Mouse (Mus musculus): ENCODE data around the gene Klk5.

Gene Klk5
- long read RNA-seq, experiment 1: 0 reads
- long read RNA-seq, experiment 2: 0 reads

DNA sequence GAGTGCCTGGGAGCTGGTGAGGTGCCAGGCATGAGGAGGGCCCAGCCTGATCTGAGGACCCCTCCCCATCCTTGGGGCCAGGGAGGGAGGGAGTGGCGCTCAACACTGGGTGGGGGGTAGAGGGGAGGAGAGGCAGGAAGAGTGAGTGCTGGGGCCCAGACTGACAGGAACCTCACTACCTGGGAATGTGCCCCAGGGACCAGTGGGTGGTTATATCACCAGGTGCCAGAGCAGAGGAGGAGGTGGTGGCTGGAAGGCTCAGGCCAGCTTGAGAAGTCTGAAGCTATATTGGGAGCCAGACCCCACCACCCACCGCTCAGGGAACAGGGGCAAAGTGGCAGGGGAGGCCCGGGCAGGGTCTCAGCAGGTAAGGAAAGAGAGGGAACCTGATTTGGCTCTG, at the start of gene Klk5:
Klk5 (plus strand) TSS at position 271 of the 400 bp plus-strand sequence.
- intact Hi-C loops (cut with DNase I): no loop called here

DNA sequence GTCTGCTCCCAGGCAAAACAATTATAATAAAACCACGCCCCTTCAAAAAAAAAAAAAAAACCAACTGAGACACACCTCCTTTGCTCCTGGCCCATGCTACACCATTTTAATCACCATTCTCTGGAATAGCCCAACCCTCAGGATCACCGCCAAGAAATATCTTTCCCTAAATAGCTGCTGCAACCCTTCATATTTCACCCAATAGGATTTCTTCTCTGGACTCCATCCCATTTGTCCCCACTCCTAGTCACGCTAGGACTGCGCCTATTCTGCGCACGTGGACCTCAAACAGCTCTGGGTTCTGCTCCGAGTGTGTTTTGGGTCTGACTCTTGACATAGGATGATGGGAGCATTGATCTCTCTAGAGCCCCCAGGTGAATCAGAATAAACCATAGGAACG, 45.4 kb upstream of the Klk5 start:
- intact Hi-C loops (cut with DNase I): no loop called here

DNA sequence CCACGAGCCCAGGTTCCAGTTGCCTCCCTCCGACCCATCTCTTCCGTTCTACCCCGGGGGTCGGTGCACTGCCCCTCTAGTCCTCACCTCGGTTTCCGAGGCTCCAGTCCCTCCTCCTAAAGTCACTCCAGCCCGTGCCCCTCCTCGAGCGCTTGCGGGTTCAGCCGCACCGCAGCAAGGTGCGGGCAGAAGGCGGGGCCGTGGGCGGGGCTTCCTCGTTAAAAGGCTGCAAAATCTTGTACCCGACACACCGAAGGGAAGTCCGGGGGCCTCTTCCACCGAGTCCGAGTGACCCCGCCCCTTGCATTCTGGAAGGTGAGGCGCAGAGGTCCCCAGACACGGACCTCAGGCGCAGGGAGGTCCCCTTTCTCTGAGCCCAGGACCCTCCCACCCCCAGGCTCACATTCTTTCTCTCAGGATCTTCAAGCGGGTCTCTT, 44.4 kb upstream of the Klk5 start, which contains the start of gene Klk8:
Klk8 (plus strand) TSS at position 245 of the 437 bp plus-strand sequence.
- intact Hi-C loops (cut with DNase I): no loop called here

DNA sequence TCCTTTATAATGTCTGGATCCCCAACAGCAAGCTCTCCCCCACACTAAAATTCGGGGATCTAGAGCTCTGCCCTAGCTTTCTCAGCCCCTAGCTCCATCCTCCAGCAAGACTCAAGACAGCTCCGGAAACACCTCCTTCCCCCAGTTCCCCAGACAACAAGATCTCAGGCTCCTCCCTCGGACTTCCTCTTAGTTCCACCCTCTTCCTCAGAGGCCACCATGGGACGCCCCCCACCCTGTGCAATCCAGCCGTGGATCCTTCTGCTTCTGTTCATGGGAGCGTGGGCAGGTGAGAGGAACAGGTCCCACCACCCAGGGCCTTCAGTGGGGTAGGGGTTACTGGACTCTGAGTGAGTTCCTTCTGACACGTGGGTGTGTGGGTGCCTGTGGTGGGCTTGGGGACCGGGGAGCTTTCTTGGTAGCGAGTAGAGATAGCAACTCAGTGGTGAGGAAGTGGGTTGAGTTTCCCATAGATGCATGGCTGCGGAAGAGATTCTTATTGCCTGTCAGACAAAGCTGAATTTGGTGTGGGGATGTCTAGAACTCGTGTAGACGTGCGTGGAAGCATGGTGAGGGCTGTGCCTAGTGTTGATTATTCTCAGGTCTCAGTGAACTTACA, 43.8 kb upstream of the Klk5 start:
- intact Hi-C loops (cut with DNase I): no loop called here

DNA sequence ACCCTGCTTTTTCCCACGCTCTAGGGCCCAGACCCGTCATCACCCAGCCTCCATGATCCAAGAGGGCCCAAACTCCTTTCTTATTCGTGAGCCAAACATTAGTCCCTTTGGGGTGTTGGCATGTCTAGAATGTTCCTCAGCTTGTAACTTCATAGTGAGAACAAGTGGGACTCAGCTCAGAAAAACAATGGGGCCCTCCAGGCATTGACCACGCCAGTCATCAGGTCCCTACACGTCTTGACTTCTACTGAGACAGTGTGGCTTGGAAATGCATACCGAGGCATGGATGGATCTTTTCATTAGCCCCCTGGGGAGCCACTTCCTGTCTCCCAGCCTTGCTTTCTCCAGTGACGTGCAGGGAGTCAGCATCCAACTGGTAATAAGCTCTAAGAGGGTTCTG, 41.9 kb upstream of the Klk5 start:
- intact Hi-C loops (cut with DNase I): no loop called here

DNA sequence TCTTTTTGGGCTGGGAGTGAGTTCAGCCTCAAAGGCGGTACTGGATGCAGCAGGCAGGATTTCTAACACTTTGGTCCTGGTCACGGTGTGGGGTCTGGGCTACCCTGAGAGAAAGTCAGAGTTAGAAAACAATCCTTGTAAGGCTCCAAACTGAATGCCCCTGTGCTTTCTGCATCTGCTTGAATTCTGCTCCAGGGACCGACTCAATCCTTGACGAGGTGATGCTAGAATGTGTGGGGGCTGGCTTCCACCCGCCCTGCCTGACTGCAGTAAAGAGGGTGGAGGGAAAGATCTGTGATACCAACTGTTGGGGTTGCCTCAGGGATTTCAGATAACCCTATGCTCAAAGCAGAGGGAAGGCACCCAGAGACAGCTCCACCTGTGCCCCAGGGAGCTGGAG, 30.8 kb upstream of the Klk5 start, which contains the start of gene Klk7:
Klk7 (plus strand) TSS at position 301 of the 400 bp plus-strand sequence.
- intact Hi-C loops (cut with DNase I): no loop called here

DNA sequence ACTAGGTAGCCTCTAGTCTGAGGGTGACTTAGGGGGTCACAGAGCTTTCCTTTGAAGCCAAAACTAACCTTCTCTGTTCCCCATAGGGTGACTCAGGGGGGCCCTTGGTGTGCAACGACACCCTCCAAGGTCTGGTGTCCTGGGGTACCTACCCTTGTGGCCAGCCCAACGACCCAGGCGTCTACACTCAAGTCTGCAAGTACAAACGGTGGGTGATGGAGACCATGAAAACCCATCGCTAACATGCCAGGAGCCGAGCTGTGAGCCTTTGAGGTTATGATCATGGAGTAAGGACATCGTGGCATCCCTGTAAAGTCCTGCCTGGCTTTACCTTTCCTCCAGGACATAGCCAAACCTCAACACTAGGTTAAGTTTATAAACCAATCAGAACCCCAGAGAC, 26.6 kb upstream of the Klk5 start:
- intact Hi-C loops (cut with DNase I): no loop called here

DNA sequence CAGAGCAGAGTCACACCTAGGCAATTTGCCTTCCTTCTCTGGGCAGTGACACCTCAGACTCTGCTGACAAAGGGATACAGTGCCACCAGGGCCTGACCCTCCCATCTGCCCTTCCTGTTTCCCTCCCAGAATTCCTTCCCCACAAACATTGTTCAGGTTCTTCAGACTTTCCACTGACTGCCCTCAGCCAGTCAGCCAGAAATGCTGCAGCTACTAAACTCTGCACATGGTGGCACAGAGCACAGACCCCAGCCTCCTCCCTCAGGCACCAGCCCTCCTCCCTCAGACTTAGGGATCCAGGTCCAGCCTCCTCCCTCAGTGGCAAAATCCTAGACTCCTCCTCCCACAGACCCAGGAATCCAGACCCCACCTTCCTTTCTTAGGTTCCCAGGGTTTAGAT, 25.0 kb upstream of the Klk5 start:
- intact Hi-C loops (cut with DNase I): no loop called here

DNA sequence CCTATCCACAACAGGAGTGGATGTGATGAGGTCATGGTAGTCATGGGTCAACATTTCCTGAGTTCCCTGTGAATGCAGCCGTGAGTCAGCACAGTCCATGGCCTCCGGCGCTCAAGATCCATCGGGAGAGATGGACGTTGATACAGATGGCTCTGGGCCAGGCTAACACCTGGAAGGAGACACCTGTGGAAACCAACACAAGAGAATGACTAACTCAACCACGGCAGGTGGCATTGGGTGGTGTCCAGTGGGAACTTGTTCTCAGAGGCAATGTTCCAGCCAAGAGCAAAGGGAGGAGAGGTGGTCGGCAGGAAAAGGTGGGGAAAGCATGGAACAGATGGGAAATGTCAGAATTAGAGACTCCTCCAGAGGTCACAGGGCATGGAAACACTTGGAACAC, 20.2 kb upstream of the Klk5 start:
- intact Hi-C loops (cut with DNase I): no loop called here

DNA sequence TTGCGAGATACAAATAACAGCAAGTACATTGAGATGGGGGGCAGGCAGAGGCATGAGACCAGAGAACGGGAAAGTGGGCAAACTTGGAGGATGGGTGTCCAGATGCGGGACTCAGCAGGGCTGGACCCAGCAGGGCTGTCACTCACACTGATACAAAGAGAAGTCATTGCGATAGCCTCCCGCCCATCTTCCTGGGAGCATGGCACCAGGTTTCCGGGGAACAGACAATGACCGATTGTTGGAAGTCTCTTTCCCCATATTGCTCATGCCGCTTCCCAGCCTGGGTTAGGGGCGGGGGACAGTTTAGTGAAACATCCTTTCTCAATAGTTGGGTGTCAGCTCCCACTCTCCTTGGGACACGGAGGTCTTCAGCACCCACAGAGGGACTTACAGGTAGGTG, 17.6 kb upstream of the Klk5 start, which contains the start of gene Klk6:
Klk6 (plus strand) TSS at position 301 of the 400 bp plus-strand sequence.
- intact Hi-C loops (cut with DNase I): no loop called here

DNA sequence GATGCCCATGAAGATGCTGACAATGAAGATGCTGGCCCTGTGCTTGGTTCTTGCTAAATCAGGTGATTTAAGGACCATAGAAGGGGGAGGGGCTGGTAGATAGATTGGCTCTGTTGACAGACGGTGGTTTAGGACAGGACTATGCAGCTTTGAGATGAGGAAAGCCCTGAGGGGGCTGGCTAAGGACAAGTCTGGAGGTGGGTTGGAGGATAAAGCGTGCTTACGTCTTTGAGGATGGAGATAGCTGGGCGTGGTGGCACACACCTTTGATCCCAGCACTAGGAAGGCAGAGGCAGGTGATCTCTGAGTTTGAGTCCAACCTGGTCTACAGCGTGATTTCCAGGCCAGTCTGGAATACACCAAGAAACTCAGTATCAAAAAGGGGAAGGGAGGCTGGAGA, 15.7 kb upstream of the Klk5 start:
- intact Hi-C loops (cut with DNase I): no loop called here

DNA sequence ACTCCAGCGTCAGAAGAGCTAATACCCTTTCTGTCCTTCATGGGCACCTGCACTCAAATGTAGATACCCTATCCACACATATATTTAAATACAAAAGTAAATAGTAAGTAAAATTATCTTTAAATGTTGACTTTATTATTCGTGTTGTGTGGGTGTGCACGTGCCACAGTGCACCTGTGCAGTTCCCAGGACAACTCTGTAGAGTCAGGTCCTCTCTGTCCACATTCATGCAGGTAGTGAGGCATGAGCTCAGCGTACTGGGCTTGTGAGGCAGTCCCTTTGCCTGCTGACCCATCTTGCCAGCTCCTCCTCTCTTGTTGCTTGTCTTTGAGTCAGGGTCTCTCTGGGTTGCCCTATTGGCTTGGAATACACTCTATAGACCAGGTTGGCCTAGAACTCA, 14.1 kb upstream of the Klk5 start:
- intact Hi-C loops (cut with DNase I): no loop called here

DNA sequence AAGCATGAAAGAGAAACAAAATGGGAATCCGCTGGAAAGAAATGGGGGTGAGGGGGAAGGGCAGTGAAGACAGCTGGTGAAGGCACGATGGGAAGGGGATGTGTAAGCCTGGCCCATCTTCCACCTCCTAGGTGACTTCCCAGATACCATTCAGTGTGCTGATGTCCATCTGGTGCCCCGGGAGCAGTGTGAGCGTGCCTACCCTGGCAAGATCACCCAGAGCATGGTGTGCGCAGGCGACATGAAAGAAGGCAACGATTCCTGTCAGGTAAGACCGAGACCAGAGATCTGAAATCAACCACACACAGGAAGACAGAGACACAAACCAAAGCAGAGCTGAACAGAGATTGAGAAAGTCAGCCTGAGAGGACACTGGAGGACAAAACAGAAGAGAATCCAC, 12.8 kb upstream of the Klk5 start:
- intact Hi-C loops (cut with DNase I): no loop called here

DNA sequence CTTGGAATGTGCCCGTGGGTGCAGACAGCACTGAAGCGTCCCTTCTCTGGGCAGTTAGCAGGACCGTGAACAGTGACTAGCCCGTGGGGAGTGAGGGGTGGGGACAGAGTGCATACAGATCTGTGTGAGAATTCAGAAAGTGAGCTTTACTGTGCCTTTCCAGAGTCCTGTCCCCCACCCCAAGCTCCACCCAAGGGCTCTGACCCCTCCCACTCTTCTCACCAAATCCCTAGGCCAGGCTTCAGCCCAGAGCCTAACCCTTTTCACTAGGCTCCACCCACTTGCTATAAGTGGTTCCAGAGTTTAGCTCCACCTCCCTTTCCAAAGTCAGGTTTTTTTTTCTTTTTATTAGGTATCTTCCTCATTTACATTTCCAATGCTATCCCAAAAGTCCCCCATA, 2.0 kb downstream of the Klk5 start:
- intact Hi-C loops (cut with DNase I): no loop called here

DNA sequence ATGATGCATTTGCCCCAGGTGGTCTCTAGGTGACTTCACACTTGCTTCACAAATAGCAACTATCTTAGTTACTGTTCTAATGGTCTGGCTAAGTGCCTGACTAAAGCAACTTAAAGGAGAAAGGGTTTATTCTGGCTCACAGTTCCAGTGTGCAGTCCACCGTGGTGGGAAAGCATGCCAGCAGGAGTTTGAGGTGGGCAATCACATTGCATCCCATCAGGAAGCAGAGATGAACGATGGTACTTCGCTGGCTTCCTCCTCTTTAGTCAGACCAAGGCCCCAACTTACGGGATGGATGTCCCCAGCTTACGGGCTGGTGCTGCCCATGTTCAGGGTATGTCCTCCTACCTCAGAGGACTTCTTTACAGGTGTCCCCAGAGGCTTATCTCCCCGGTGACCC, 9.8 kb downstream of the Klk5 start:
- intact Hi-C loops (cut with DNase I): no loop called here

DNA sequence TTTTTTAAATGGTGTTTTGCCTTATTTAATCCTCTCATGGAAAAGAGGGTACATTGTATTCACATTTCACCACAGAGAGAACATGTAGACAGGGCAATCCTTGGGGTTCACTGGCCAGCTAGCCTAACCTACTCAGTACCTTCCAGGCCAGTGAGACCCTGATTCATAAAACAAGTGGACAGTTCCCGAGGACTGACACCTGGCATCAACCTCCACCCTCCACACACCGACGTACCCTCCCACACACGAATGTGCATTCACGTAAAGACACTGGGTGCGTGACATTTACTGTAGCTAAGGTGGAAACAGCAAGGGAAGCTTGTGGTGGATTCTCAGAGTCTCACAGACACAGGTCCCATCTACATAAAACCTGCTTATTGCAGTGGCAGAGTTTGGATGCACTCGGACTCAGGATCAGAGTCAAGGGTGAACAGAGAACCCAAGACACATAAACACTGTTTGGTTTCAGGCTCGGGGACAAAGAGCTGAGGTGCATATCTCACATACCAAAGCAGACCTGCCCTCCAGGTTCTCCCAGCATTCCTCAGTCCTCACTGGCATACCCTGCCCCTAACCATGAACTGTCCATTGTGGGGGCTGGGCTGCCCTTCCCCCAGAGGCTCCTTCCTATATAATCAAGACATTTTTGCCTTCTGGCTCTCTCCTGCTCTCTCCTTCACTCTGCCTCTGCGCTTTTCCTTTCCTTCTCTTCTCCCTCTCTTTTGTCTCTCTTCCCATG, 13.0 kb downstream of the Klk5 start:
- intact Hi-C loops (cut with DNase I): no loop called here

DNA sequence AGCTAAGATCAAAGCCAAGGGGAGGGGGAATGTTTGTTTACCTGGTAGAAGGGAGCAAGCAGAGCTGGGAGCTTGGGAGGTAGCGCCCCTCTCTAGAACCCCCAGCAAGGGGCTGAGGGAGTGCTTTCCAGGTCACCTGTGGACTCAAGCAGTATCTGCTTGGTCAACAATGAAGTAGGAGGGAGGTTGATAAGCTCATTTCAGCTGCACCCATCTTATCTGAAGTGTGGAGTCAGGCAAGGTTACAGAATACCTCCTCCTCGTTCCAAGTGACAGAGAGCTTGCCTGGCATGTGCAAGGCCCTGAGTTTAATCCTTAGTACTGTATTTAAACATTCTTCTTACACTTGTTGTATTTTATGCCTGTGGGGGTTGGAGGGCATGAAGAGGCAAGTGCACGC, 13.9 kb downstream of the Klk5 start:
- intact Hi-C loops (cut with DNase I): no loop called here

DNA sequence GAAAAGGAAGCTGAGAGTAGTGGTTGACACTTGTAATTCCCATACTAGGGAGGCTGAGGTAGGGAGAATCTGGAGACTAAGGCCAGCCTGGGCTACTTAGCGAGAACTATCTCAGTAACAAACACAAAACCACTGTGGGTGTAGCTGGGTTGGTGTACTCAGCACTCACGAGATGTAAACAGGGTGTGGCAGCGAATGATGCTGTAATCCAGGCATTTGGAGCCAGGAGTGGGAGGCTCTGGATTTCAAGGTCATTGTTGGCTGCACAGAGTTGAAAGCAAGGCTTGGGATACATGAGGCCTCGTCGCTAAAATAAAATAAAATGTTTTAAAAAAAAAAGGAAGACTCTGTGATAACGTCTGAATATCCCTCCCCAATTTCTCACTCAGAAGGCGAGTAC, 14.5 kb downstream of the Klk5 start:
- intact Hi-C loops (cut with DNase I): no loop called here

DNA sequence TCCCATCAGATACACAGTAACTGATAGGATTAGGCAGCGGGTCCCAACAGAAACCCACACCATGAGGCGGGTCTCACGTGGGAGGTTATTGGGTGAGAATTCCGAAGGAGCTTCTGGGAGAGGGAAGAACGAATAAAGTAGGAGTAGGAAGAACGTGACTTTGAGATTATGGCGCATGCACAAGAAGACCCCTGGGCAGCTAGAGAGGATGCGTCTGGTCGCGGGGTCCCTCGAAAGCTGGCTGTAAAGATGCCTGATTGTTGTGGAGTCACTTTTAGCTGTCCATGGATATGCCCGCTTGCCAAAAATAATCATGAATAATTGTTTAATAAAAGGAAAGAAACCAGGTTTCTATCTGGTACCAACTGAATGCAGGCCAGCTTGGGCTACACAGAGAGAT, 15.7 kb downstream of the Klk5 start:
- intact Hi-C loops (cut with DNase I): no loop called here

DNA sequence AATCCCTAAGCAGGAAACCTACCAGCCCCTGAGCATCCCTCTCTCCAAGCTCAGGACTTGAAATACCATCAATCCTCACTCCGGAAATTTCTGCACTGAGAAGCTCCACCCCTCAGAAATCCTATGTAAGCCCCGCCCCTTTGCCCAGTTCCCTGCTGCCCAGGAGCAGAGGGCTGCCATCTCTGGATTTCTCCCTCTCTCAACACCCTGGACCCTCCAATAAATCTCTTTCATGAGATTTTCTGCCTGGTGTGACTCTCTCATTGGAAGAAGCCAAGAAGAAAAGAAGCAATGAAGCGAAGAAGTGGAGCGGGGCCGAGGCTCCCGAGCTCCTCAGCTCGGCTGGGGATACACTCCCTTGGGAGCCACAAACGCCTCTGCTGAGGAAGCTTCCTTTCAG, 18.6 kb downstream of the Klk5 start:
- intact Hi-C loops (cut with DNase I): no loop called here

DNA sequence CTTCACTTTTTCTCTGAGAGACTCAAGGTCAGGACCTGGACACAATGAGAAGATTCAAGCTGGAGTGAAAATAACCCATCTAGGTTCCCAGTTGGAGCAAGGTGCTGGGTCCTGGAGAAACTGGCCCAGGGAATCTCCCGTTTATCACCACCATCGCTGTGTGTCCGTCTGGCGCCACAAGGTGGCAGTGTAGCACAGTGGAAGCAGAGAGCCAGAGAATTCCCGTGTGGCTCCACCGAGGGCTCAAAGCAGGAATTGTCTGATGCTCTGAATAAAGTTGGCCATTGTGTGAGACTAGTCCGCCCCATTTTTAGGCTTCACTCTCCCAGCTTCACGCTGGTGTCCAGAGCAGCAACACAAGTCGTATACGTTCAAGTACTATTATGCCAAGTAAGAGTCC, 31.5 kb downstream of the Klk5 start:
- intact Hi-C loops (cut with DNase I): loop anchor here (2.0 kb wide), 1 partner anchor 48 kb away; no protein-coding TSS in a partner anchor

DNA sequence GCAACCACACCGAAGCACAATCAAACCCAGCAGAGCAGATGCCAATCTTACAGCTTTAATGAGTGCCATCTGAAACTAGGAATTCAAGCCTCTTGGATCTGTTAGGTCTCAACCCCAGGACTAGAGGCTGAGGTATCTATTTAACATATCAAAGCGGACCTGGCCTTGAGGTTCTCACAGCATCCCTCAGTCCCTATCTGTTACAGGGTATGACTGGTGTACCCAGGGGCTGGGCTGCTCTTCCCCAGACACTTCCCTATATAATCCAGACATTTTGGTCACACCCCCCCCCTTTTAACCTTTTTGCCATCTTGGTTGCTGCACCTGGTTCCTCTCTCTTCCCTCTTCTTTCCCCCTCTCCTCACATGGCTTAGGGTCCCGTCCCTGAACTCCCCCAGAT, 31.9 kb downstream of the Klk5 start:
- intact Hi-C loops (cut with DNase I): loop anchor here (2.0 kb wide), 1 partner anchor 47 kb away; no protein-coding TSS in a partner anchor

DNA sequence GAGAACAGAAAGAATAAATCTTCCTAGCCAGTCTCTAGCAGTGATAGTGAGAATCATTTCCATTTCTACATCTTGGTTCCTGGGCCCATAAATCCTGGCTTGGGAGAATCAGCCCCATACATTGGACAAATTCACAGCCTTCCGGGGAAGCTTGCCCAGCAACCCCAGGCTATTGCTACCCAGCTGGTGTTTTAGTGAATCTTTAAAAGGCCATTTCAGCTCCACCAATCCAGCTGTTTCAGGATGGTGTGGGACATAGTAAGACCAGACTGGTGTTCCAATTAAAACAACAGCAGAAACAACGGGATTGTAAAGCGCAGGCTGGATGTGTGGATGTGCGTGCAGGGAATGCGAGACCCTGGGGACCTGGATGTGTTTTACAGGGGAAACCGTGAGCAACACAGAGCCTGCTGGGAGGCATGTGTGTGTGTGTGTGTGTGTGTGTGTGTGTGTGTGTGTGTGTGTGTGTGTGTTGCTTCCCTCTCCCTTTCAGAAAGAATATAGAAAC, 33.2 kb downstream of the Klk5 start:
- intact Hi-C loops (cut with DNase I): no loop called here
